Mouse (Mus musculus) naive thymus-derived CD4-positive, alpha-beta T cell, adult 2 months (primary cell): ENCODE measurements around the gene Ecsit.
"Not testable (repeated sequence)": the region's sequence is repeated elsewhere in the genome, so short reads cannot be mapped to it uniquely, and the experiment has no call there.

Experiments used
- DNase-seq: peaks from one replicate; pipeline ENCODE4 v3.0.0-alpha.2; 2011; ENCODE audit warnings: low read depth

The Ecsit gene

DNA sequence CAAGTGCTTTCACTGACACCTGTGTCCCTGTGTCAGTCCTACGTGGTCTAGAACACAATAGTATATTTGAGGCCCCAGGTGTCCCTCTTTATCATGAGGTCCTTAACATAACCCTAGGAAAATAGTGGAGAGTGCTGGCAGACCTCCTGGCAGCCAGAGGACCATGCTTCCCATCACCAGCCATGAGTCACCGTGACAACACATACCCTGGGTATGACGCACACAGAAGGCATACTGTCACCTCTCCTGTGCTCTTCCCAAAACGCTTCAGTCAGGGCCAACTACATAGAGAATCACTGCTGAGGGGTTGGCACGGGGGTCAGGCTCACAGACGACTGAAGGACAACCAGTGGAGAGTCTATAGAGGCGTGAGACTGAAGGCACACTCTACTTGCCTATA, 4.7 kb upstream of the Ecsit start:
- DNase-seq: no peak

GRCm38 (mm10) chr9:22089281-22089680, 4.0 kb upstream of the Ecsit start:
- DNase-seq: no peak

DNA sequence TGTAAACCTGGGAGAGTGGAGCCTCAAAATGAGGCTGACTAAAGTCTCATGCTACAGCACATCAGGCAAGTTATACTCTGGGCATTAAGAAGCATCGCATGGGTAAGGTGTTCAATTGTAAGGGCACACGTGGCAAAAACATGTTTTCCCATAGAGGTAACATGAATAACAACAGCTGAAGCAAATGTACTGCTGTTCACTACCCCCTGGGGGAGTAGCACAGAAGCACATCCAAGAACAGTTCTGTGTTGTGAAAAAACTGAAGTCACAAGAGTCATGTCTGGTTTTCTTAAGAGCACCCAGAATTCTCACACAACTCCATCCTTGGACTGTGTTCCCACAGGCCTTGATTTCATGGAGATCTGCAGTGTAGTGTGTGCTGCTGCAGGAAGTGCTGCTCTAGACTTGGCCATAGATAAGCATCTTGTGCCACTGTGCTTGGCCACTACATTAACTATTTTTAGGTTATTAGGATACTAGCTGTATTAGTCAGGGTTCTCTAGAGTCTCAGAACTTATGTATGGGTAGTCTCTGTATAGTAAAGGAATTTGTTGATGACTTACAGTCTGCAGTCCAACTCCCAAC, 1.9 kb upstream of the Ecsit start:
- no peak for DNase-seq

- no peak for DNase-seq
Measured at GRCm38 (mm10) chr9:22086012-22086411, 774 bp upstream of the Ecsit start.

DNA sequence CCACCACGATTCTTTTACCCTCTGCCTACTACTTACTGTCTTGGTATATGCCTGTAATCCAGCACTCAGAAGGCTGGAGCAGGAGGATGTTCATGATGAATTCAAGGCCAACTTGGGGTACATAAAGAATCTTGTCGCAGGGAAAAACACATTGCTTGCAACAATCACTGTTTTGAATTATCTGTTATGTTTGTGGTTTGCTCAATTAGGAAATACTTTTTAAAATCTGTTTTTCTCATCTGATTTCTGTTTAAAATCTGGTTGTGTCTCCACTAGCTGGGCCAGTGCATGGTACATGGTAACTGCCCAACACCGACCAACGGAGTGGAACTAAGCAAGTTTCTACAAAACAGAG, 594 bp downstream of the Ecsit start:
- DNase-seq: no peak

GRCm38 (mm10) chr9:22076223-22076622, 9.0 kb downstream of the Ecsit start:
- no peak for DNase-seq

- not testable (repeated sequence) for DNase-seq
Measured at GRCm38 (mm10) chr9:22075778-22076177, 9.5 kb downstream of the Ecsit start.

GRCm38 (mm10) chr9:22072276-22072675, 13.0 kb downstream of the Ecsit start:
- no peak for DNase-seq

GRCm38 (mm10) chr9:22070791-22071573, 14.3 kb downstream of the Ecsit start, which contains the start of the genes Gm49318 and Zfp653:
Gene Gm49318 (minus strand): TSS chr9:22071259.
Gene Zfp653 (minus strand): TSS chr9:22071376.
- DNase-seq: peak; percentile 97

GRCm38 (mm10) chr9:22069881-22070553, 15.2 kb downstream of the Ecsit start:
- DNase-seq: no peak

- no peak for DNase-seq
Measured at GRCm38 (mm10) chr9:22067195-22067594, 18.0 kb downstream of the Ecsit start.

DNA sequence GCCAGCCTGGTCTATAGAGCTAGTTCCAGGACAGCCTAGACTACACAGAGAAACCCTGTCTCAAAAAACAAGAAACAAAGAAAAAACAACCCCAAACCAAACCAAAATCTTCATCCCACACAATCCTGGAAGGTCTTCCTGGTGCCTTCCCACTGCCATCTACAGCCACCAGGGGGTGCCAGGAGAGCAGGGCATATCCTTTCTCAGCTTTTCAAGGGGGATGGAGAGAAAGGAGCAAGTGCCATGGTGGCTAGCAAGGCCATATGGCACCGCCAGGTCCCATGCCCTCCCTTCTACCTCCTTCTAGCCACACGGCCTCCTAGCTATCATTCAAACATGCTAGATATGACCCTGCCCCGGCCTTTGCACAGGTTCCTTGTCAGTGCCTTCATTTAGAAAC, 18.8 kb downstream of the Ecsit start:
- DNase-seq: peak; percentile 67

DNA sequence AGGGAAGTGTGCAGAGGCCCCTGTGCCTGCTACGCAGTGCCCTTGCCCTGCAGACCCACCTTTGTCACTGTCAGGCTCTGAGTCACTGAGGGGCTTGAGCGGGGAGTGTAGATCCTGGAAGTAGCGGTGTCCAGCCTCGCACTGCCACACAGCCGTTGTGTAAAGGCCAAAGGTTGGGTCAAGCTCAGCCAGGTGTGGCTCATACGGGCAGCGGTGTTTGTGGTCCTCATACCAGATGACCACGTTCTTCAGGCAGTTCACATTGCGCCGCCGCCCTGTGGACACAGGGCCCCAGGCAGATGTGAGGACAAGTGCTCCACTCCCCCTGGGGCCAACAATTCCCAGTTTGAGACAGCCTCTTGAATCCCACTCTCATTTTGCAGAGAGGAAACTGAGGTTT, 19.6 kb downstream of the Ecsit start:
- no peak for DNase-seq

- DNase-seq: no peak
Measured at GRCm38 (mm10) chr9:22064341-22064740, 20.9 kb downstream of the Ecsit start.

DNA sequence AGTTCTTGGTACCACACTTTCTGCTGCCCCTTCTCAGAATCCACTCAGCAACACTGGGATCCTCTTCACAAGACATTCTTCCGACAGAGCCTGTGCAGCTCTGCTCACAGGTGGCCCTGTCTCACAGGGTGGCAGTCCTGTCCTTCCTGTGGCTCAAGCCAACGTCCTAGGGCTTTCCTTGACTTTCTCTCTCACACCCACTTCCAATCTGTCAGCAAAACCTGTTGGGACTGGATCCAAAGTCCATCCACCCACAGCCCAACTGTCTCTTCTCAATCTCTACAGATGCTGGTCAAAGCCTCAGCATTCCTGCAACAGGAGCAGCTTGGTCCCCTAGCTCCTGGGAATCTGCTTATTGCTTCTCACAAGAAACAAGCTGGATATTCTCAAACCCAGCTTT, 23.9 kb downstream of the Ecsit start:
- no peak for DNase-seq

- no peak for DNase-seq
Measured at GRCm38 (mm10) chr9:22058011-22058424, 27.2 kb downstream of the Ecsit start.

GRCm38 (mm10) chr9:22057031-22057517, 28.2 kb downstream of the Ecsit start:
- DNase-seq: no peak

DNA sequence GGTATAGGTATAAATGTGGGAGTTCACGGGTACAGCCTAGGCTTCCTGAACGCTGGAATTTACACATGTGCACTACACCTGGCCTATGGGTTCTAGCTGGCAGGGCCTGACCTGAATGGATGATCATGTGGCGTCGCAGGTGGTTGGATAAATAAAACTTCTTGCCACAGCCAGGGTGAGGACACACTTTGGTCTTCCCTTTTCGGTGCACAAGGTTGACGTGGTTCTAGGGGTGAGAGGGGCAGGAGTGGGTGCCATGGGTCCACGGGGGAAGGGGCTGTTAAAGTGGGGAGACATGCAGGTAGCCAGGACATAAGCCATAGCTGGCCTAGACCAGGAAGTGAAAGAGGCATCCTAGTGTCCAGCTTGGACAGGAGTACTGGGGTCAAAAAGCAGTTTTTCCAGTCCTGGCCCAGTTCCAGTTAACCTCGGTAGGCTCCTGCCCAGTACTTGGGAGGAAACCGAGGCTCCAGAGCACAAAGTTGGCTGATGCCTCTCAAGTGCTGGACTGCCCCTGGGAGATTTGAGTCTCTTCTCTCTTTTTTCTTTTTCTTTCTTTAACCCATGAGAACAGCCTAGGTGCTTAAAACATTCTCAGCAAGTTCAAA, 28.8 kb downstream of the Ecsit start:
- DNase-seq: no peak

GRCm38 (mm10) chr9:22055713-22056112, 29.5 kb downstream of the Ecsit start:
- DNase-seq: no peak

DNA sequence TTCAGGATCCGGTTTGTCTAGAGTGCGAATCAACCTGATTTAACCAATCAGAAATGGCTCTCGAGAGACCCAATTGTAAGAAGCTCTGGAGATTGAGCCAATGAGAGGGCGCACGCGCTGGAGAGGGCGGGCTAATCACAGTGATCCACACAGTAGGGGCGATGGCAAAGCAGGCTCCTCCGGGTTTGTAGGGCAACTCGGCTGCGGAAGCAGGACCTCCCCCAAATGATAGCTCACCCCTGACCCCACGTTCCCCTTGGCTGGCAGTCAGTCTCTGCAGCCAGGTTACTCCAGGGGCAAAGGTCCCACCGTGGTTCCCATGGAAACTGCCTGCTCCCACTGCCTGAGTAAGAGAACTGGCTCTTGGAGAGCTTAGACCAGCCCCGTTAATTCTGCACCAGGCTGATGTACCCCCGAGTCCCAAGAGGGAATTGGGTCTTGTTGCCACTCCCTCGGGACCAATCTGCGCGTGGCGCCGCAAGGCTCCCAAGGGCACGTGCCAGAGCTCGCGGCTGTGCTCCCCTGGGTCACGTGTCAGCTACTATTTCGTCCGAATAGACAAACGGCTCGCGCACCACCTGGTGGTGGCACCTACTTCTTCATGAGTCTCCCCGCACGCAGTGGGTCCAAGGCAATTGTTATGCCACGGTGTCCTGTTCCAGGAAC, 30.7 kb downstream of the Ecsit start:
- DNase-seq: peak; percentile 85

- DNase-seq: no peak
Measured at GRCm38 (mm10) chr9:22053657-22054056, 31.6 kb downstream of the Ecsit start.

GRCm38 (mm10) chr9:22051958-22052254, 33.3 kb downstream of the Ecsit start, which contains the start of gene Elavl3:
Gene Elavl3 (minus strand): TSS chr9:22052023.
- peak; percentile 43 for DNase-seq
